Mouse (Mus musculus) embryonic facial prominence, embryonic 11.5 days (tissue): ENCODE measurements around the gene Kptn. TPM values are rescaled to one million over a fixed set of nuclear protein-coding genes. Genes with fewer than 3 reads are reported as not detected.

Experiments
- ATAC-seq: fragments of 200-750 bp; cut with Nextera tagmentation; replicated peaks from 2 replicates; pipeline ENCODE4 v1.8.0; 2017; ENCODE audit warnings: low read depth; ENCODE audit not compliant: insufficient number of reproducible peaks, low FRiP score, low TSS enrichment
- DNase-seq: peaks from one replicate; pipeline ENCODE4 v3.0.0-alpha.2; 2015; ENCODE audit warnings: low spot score
- H3K27ac ChIP-seq: fragments of 300-500 bp; sonication (generic); replicated peaks from 2 replicates; pipeline ENCODE4 v1.5.1; 2014; ENCODE audit warnings: mild to moderate bottlenecking, low read depth, low read length, control low read depth
- H3K27me3 ChIP-seq: fragments of 300-500 bp; sonication (generic); 2 replicates; pipeline ENCODE4 v1.6.1; 2014; ENCODE audit warnings: mild to moderate bottlenecking, low read length, moderate library complexity, mixed read lengths; ENCODE audit not compliant: control insufficient read depth, insufficient read depth
- H3K36me3 ChIP-seq: fragments of 300-500 bp; sonication (generic); replicated peaks from 2 replicates; pipeline ENCODE4 v1.6.1; 2014; ENCODE audit warnings: low read depth, mild to moderate bottlenecking, low read length, moderate library complexity, mixed read lengths; ENCODE audit not compliant: control insufficient read depth, insufficient read depth
- H3K4me1 ChIP-seq: fragments of 300-500 bp; sonication (generic); 2 replicates; pipeline ENCODE4 v1.6.1; 2014; ENCODE audit warnings: low read length, mixed read lengths; ENCODE audit not compliant: control insufficient read depth, insufficient read depth
- H3K4me2 ChIP-seq: fragments of 300-500 bp; sonication (generic); 2 replicates; pipeline ENCODE4 v1.6.1; 2014; ENCODE audit warnings: low read depth, mild to moderate bottlenecking, control low read depth, low read length, moderate library complexity
- H3K4me3 ChIP-seq: fragments of 300-500 bp; sonication (generic); 2 replicates; pipeline ENCODE4 v1.5.1; 2014; ENCODE audit warnings: low read depth, low read length, control low read depth
- H3K9ac ChIP-seq: fragments of 300-500 bp; sonication (generic); replicated peaks from 2 replicates; pipeline ENCODE4 v1.6.1; 2014; ENCODE audit warnings: mild to moderate bottlenecking, control low read depth, low read length
- H3K9me3 ChIP-seq: fragments of 300-500 bp; sonication (generic); replicated peaks from 2 replicates; pipeline ENCODE4 v1.6.1; 2016; ENCODE audit warnings: mild to moderate bottlenecking, low read length, inconsistent platforms, mixed read lengths; ENCODE audit not compliant: control insufficient read depth
- WGBS: fragments of 180-500 bp; shearing (Covaris S2); extraction: QIAGEN DNeasy Blood & Tissue Kit; methylation state at CpG from one replicate; pipeline ENCODE4 v1.1.7; 2014; 5-methylcytosine and 5-hydroxymethylcytosine counted together
- polyA plus RNA-seq: library from polyadenylated mRNA; unstranded; fragments of >200 nt; fragmentation: Nextera tagmentation; extraction: Ambion mirVana; gene quantifications from 2 replicates; pipeline ENCODE4 v1.2.1, GENCODE M21; 2014

Gene Kptn
- polyA plus RNA-seq, 1 experiment from 2014 or later = 22.1 TPM

- no peaks in the 10 kb centered on the region for H3K9me3 ChIP-seq
- H3K9ac ChIP-seq = no peak overlapping the region
- DNase-seq = no peak
- 85% methylated on average over 8 of the region's 8 CpGs for WGBS
- H3K4me3 ChIP-seq = no peak overlapping the region
- H3K27me3 ChIP-seq = peaks cover 18% of the 10 kb centered on the region
- ATAC-seq = no peak
- H3K27ac ChIP-seq = no peak overlapping the region
- no peak overlapping the region for H3K4me2 ChIP-seq
- H3K36me3 ChIP-seq = no peaks in the 10 kb centered on the region
- peaks cover 2% of the 10 kb centered on the region; the same call in 1 of the 2 replicates for H3K4me1 ChIP-seq
Measured at GRCm38 (mm10) chr7:16156105-16156714, 36.5 kb downstream of the Kptn start.

- no peaks in the 10 kb centered on the region for H3K36me3 ChIP-seq
- ATAC-seq = no peak
- no peak overlapping the region for H3K9ac ChIP-seq
- peaks cover 2% of the 10 kb centered on the region; the same call in 1 of the 2 replicates for H3K4me1 ChIP-seq
- no peaks in the 10 kb centered on the region for H3K9me3 ChIP-seq
- H3K27me3 ChIP-seq = peaks cover 18% of the 10 kb centered on the region
- peak overlapping the region; percentile 21; the same call in 1 of the 2 replicates for H3K4me2 ChIP-seq
- 6% methylated on average over 39 of the region's 39 CpGs for WGBS
- H3K4me3 ChIP-seq = no peak overlapping the region
- no peak for DNase-seq
- H3K27ac ChIP-seq = no peak overlapping the region
Measured at GRCm38 (mm10) chr7:16158735-16159134, 39.0 kb downstream of the Kptn start.

DNA sequence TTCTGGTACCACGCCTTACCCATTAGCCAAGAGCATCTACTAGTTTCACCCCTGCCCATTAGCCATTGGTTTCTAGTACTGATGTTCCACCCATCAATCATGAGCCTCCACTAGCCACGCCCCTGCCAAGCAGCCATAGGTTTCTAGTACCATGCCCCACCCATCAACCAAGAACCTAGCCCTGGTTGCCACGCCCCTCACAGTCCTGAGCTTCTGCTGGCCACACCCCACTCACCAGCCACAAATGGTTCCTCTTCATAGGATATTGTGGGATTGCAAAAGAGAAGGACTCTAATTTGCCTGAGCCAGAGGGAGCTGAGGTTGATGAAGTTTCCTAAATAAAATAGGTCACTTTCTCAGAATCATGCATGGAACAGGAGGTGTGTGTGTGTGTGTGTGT is 41.0 kb downstream of the Kptn start:
- 75% methylated on average over 3 of the region's 3 CpGs for WGBS

GRCm38 (mm10) chr7:16161302-16161701 is 41.6 kb downstream of the Kptn start:
- H3K36me3 ChIP-seq = no peaks in the 10 kb centered on the region
- peaks cover 18% of the 10 kb centered on the region for H3K27me3 ChIP-seq
- H3K27ac ChIP-seq = no peak overlapping the region
- no peak overlapping the region for H3K4me3 ChIP-seq
- ATAC-seq (no peak), DNase-seq (no peak)
- peaks cover 2% of the 10 kb centered on the region; the same call in 1 of the 2 replicates for H3K4me1 ChIP-seq
- H3K9ac ChIP-seq = no peak overlapping the region
- WGBS = 89% methylated on average over 9 of the region's 9 CpGs
- H3K4me2 ChIP-seq = no peak overlapping the region; the same call in 1 of the 2 replicates
- no peaks in the 10 kb centered on the region for H3K9me3 ChIP-seq

More for the DNA sequence above, 41.0 kb downstream of the Kptn start:
- ATAC-seq = no peak
- no peak for DNase-seq
- Histone ChIP-seq H3K4me2 (no peak overlapping the region), H3K4me3 (no peak overlapping the region), H3K27ac (no peak overlapping the region), H3K9me3 (no peaks in the 10 kb centered on the region), H3K27me3 (peaks cover 18% of the 10 kb centered on the region), H3K9ac (no peak overlapping the region), H3K36me3 (no peaks in the 10 kb centered on the region), H3K4me1 (peaks cover 2% of the 10 kb centered on the region; the same call in 1 of the 2 replicates)

GRCm38 (mm10) chr7:16162036-16162435 is 42.3 kb downstream of the Kptn start:
- DNase-seq = no peak
- no peak for ATAC-seq
- Histone ChIP-seq H3K27ac (no peak overlapping the region), H3K4me3 (no peak overlapping the region), H3K4me2 (no peak overlapping the region), H3K36me3 (no peaks in the 10 kb centered on the region), H3K4me1 (peaks cover 2% of the 10 kb centered on the region; the same call in 1 of the 2 replicates), H3K9me3 (no peaks in the 10 kb centered on the region), H3K9ac (no peak overlapping the region), H3K27me3 (peaks cover 18% of the 10 kb centered on the region)
- 83% methylated on average over 7 of the region's 7 CpGs for WGBS

DNA sequence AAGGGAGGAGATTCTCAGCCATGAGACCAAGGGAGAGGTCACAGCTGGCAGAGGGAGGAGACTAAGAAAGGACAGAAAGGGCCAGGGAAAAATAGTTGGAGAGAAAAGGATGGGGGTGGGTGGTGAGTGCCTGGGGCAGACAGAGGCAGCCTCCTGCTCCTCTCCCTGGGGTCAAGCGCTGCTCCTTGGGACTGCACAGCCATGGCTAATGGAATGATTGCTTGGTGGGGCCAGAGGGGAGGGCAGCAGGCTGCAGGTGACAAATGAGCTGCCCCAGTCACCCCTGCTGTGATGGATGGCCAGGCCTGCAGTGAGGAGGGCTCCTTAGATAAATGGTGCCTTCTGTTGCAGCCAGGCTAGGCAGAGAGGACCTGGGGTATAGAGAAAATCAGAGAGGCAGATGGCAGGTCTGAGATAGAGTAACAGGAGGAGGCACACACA is 52.5 kb downstream of the Kptn start:
- WGBS = 7% methylated on average over 1 of the region's 1 CpGs
- Histone ChIP-seq H3K36me3 (no peaks in the 10 kb centered on the region), H3K4me3 (no peak overlapping the region), H3K27me3 (no peaks in the 10 kb centered on the region), H3K4me2 (no peak overlapping the region), H3K9ac (no peak overlapping the region; the same call in 1 of the 2 replicates), H3K27ac (no peak overlapping the region), H3K9me3 (no peaks in the 10 kb centered on the region), H3K4me1 (no peaks in the 10 kb centered on the region)
- ATAC-seq (peak; percentile 50; the same call in 1 of the 2 replicates), DNase-seq (no peak)

DNA sequence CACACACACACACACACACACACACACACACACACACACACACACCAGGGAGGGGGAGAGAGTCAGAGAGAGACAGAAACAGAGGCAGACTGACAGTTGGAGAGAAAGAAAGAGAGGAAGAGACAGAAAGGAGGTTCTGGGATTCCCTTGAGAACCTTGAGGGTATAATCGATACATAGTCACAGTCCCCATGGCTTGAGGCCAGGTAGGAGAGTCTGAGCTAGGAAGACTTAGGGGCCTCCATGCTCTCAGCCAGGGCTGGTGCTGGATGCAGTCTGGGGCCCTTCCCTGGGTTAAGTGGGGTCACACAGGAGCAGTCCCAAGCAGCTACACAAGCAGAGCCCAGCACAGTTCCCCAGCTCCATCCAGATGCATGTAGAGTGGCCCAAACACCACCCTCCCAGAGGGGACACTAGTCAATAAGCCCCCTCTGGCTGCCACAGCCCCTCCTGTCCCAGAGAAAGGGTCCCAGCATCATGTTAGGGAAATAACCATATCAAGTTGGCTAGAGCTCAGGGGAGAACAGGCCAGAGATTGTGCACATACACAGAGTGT is 53.0 kb downstream of the Kptn start:
- H3K9me3 ChIP-seq = no peaks in the 10 kb centered on the region
- WGBS = 38% methylated on average over 1 of the region's 1 CpGs
- H3K27me3 ChIP-seq = no peaks in the 10 kb centered on the region
- 0 out of 2 replicates have a peak overlapping the region, but pooled peaks have one; percentile 20 for H3K27ac ChIP-seq
- no peak overlapping the region for H3K4me2 ChIP-seq
- DNase-seq = no peak
- H3K4me3 ChIP-seq = no peak overlapping the region
- H3K9ac ChIP-seq = no peak overlapping the region; the same call in 1 of the 2 replicates
- H3K4me1 ChIP-seq = no peaks in the 10 kb centered on the region
- no peaks in the 10 kb centered on the region for H3K36me3 ChIP-seq
- no peak for ATAC-seq

- no peaks in the 10 kb centered on the region for H3K4me1 ChIP-seq
- no peak overlapping the region for H3K27ac ChIP-seq
- no peak overlapping the region for H3K9ac ChIP-seq
- no peak overlapping the region for H3K4me3 ChIP-seq
- no peaks in the 10 kb centered on the region for H3K36me3 ChIP-seq
- no peak for DNase-seq
- WGBS = 54% methylated on average over 5 of the region's 5 CpGs
- no peak for ATAC-seq
- H3K9me3 ChIP-seq = no peaks in the 10 kb centered on the region
- H3K27me3 ChIP-seq = no peaks in the 10 kb centered on the region
- H3K4me2 ChIP-seq = no peak overlapping the region
Measured at GRCm38 (mm10) chr7:16173146-16173545, 53.5 kb downstream of the Kptn start.
